Mouse (Mus musculus): ENCODE measurements around the gene Tmem240. TPM values are rescaled to one million over a fixed set of nuclear protein-coding genes. Genes with fewer than 3 reads are reported as not detected.
"Not testable (repeated sequence)": the region's sequence is repeated elsewhere in the genome, so short reads cannot be mapped to it uniquely, and the experiment has no call there.

Tmem240 gene
- polyA plus RNA-seq, 1 experiment from 2014 or later, result 7.5 TPM

DNA sequence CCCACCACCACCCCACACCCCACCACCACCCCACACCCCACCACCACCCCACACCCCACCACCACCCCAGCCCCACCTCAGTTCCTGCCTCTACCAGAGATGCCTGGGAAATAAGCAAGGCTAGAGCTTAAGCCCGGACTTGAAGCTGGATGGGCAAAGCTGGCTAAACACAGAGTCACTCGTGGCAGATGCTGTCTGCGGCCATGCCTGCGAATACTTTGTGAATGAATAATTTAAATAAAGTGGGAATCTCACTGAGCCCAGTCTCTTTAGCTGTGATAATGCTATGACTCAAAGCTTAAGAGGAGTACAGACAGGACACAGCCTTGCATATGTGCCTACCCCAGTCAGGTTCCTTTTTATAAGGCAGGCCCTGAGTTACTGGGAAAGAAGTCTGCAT lies 44.9 kb downstream of the Tmem240 start:
- no peak for ATAC-seq (ENCODE audit: low FRiP score, low TSS enrichment)
- Histone ChIP-seq H3K27ac (replicated peaks; ENCODE audit: low read depth, low read length) (no peak overlapping the region), H3K4me2 (ENCODE audit: low read length) (no peak overlapping the region), H3K9ac (replicated peaks; ENCODE audit: low read length) (no peak overlapping the region), H3K27me3 (ENCODE audit: control insufficient read depth, insufficient read depth, low read length) (peaks cover 4% of the 10 kb centered on the region; the same call in 1 of the 2 replicates), H3K4me3 (replicated peaks; ENCODE audit: low read depth, low read length) (no peak overlapping the region), H3K9me3 (ENCODE audit: control insufficient read depth, low read length) (no peaks in the 10 kb centered on the region), H3K4me1 (ENCODE audit: control insufficient read depth, insufficient read depth, low read length) (peaks cover 6% of the 10 kb centered on the region; the same call in 1 of the 2 replicates), H3K36me3 (ENCODE audit: control insufficient read depth, insufficient read depth, low read length) (no peaks in the 10 kb centered on the region)
- no peak for DNase-seq
- WGBS, result 84% methylated on average over 4 of the region's 4 CpGs

DNA sequence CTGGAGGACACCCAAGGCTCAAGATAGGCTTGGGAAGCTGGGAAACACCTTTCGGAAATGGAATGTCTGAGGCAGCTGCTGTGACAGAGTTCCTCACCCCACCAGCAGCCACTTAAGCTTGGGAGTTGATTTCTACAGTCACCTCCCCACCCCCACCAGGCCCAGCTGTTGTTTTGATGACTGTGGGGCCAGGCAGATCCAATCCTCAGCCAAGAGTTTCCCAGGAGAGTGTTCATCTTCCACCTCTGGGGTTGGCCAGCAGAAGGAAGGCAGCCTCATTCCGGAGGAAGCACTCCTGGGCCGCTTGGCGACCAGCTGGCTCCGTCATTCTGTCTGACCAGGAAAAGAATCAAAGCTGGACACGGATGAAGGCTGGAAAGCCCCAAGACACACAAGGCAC lies 46.3 kb downstream of the Tmem240 start:
- H3K27ac ChIP-seq (replicated peaks; ENCODE audit: low read depth, low read length), result no peak overlapping the region
- H3K4me2 ChIP-seq (ENCODE audit: low read length), result no peak overlapping the region
- H3K27me3 ChIP-seq (ENCODE audit: control insufficient read depth, insufficient read depth, low read length), result no peaks in the 10 kb centered on the region
- no peak overlapping the region for H3K9ac ChIP-seq (replicated peaks; ENCODE audit: low read length)
- DNase-seq, result peak; percentile 19
- no peaks in the 10 kb centered on the region for H3K9me3 ChIP-seq (ENCODE audit: control insufficient read depth, low read length)
- H3K36me3 ChIP-seq (ENCODE audit: control insufficient read depth, insufficient read depth, low read length), result no peaks in the 10 kb centered on the region
- 27% methylated on average over 6 of the region's 6 CpGs for WGBS
- no peak for ATAC-seq (ENCODE audit: low FRiP score, low TSS enrichment)
- H3K4me3 ChIP-seq (replicated peaks; ENCODE audit: low read depth, low read length), result no peak overlapping the region
- no peaks in the 10 kb centered on the region; the same call in 1 of the 2 replicates for H3K4me1 ChIP-seq (ENCODE audit: control insufficient read depth, insufficient read depth, low read length)

DNA sequence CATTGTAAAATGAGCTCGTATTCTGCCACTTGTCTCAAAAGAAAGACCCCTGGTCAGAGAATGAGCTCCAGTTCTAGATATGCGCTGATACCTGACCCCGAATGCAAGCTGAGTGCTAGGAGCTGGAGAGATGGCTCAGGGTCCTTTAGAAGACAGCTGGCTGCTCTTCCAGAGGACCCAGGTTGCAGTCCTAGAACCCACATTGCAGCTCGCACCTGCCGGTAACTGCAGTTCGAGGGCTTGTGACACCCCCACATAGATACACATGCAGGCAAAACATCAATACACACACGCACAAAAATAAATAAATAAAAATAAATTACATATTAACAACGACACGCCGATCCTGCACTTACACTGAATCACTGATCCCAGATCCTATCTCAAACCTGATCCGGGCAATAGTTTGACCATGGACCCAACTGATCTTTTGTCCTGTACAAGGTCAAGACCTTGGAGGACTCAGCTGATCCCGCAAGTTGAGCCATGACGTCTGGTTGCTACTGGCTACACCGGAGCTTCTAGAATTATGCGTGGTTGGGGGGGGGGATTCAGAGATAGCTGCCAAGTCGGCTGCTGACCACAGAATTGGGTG lies 49.0 kb downstream of the Tmem240 start:
- peak overlapping the region; percentile 82 for H3K9ac ChIP-seq (replicated peaks; ENCODE audit: low read length)
- peak overlapping the region; percentile 92 for H3K27ac ChIP-seq (replicated peaks; ENCODE audit: low read depth, low read length)
- no peaks in the 10 kb centered on the region; the same call in 1 of the 2 replicates for H3K4me1 ChIP-seq (ENCODE audit: control insufficient read depth, insufficient read depth, low read length)
- ATAC-seq (ENCODE audit: low FRiP score, low TSS enrichment), result no peak; the same call in 1 of the 2 replicates
- WGBS, result 38% methylated on average over 16 of the region's 16 CpGs
- no peaks in the 10 kb centered on the region for H3K9me3 ChIP-seq (ENCODE audit: control insufficient read depth, low read length)
- H3K27me3 ChIP-seq (ENCODE audit: control insufficient read depth, insufficient read depth, low read length), result no peaks in the 10 kb centered on the region
- peak overlapping the region; percentile 61 for H3K4me3 ChIP-seq (replicated peaks; ENCODE audit: low read depth, low read length)
- no peaks in the 10 kb centered on the region for H3K36me3 ChIP-seq (ENCODE audit: control insufficient read depth, insufficient read depth, low read length)
- DNase-seq, result peak; percentile 39
- H3K4me2 ChIP-seq (ENCODE audit: low read length), result peak overlapping the region; percentile 69

DNA sequence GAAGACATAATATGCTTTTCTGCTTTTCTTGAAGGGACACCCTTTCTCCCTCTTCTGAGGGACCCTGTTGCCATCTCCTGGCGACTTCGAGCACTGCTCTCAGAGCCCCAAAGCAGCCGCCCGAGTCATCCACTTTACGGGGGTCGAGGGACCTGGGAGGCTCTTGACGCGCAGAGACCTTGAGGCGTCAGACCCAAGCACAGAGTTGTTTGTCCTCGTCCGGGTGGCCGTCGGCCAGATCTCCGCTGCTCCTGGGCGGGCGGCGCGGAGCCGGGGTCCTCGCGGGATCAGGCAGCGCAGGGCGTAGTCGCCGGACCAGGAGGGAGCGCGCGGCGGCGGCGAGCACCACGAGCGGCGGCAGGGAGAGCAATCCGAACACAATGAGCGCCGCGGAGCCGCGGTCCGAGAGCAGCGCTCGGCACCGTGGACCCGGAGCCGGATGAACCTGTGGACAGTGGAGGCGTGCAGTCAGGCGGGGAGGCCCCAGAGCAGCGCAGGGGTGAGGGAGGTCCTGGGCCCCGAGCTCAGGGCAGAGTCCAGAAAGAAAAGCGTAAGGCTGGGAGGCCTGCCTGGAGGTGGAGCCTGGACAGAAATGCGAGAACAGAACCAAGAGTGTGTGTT lies 49.6 kb downstream of the Tmem240 start:
- ATAC-seq (ENCODE audit: low FRiP score, low TSS enrichment) (peak; percentile 86), DNase-seq (peak; percentile 90)
- Histone ChIP-seq H3K4me3 (replicated peaks; ENCODE audit: low read depth, low read length) (peak overlapping the region; percentile 61), H3K9me3 (ENCODE audit: control insufficient read depth, low read length) (no peaks in the 10 kb centered on the region), H3K4me2 (ENCODE audit: low read length) (peak overlapping the region; percentile 69), H3K36me3 (ENCODE audit: control insufficient read depth, insufficient read depth, low read length) (no peaks in the 10 kb centered on the region), H3K27ac (replicated peaks; ENCODE audit: low read depth, low read length) (peak overlapping the region; percentile 92), H3K27me3 (ENCODE audit: control insufficient read depth, insufficient read depth, low read length) (no peaks in the 10 kb centered on the region), H3K4me1 (ENCODE audit: control insufficient read depth, insufficient read depth, low read length) (no peaks in the 10 kb centered on the region; the same call in 1 of the 2 replicates), H3K9ac (replicated peaks; ENCODE audit: low read length) (peak overlapping the region; percentile 82)
- WGBS, result under 1% methylated on average over 52 of the region's 52 CpGs

DNA sequence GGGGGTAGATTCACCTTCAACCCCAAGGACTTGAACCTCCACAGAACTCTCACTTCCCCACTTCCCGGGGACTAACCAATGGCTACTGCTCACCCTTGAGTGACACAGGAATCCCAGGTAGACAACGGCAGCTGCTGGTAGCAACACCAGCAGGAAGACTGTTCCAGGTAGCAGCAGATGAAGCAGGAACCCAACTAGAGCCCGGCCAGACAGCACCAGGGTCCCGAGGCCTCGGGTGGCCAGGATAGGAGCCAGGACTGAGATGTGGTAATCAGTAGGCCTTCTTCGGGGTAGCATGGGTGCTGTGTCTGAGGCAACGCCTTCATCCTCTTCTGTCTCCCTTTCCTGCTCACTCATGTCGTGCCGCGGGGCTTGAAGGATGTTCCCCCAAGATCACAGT lies 50.6 kb downstream of the Tmem240 start:
- no peak overlapping the region for H3K9ac ChIP-seq (replicated peaks; ENCODE audit: low read length)
- peak overlapping the region; percentile 20; the same call in 1 of the 2 replicates for H3K27ac ChIP-seq (replicated peaks; ENCODE audit: low read depth, low read length)
- no peaks in the 10 kb centered on the region; the same call in 1 of the 2 replicates for H3K4me1 ChIP-seq (ENCODE audit: control insufficient read depth, insufficient read depth, low read length)
- DNase-seq, result no peak
- H3K4me3 ChIP-seq (replicated peaks; ENCODE audit: low read depth, low read length), result no peak overlapping the region
- no peak for ATAC-seq (ENCODE audit: low FRiP score, low TSS enrichment)
- no peaks in the 10 kb centered on the region for H3K9me3 ChIP-seq (ENCODE audit: control insufficient read depth, low read length)
- H3K27me3 ChIP-seq (ENCODE audit: control insufficient read depth, insufficient read depth, low read length), result no peaks in the 10 kb centered on the region
- no peaks in the 10 kb centered on the region for H3K36me3 ChIP-seq (ENCODE audit: control insufficient read depth, insufficient read depth, low read length)
- no peak overlapping the region for H3K4me2 ChIP-seq (ENCODE audit: low read length)
- WGBS, result 78% methylated on average over 10 of the region's 10 CpGs

DNA sequence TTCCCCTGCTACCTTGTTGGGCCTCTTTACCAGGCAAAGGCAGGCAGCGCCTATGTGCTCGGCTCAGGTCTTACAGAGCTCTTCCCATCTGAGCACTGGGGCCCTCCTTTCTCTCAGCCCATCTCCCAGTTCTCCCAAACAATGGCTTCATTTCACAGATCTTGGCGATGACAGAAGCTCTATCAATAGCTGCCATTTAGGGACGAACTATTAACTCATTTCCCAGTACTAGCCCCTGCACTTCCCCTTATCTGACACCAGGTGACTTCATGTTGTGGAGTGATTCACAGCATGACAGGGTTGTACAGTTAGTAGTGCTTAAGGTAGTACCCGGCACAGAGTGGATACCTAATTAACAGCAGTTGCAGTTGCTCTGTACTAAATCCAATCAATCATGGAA lies 51.2 kb downstream of the Tmem240 start, which contains the start of gene Tmem88b:
Gene Tmem88b (minus strand): TSS at position 56 of the 400 bp plus-strand sequence.
- ATAC-seq (ENCODE audit: low FRiP score, low TSS enrichment), result no peak
- H3K36me3 ChIP-seq (ENCODE audit: control insufficient read depth, insufficient read depth, low read length), result no peaks in the 10 kb centered on the region
- no peaks in the 10 kb centered on the region for H3K9me3 ChIP-seq (ENCODE audit: control insufficient read depth, low read length)
- WGBS, result 69% methylated on average over 5 of the region's 5 CpGs
- DNase-seq, result no peak
- H3K4me1 ChIP-seq (ENCODE audit: control insufficient read depth, insufficient read depth, low read length), result no peaks in the 10 kb centered on the region; the same call in 1 of the 2 replicates
- peak within 1 kb of the TSS; percentile 82; the same call in 1 of the 2 replicates for H3K9ac ChIP-seq (replicated peaks; ENCODE audit: low read length)
- peak within 1 kb of the TSS; percentile 20; the same call in 1 of the 2 replicates for H3K27ac ChIP-seq (replicated peaks; ENCODE audit: low read depth, low read length)
- peak within 1 kb of the TSS; percentile 69 for H3K4me2 ChIP-seq (ENCODE audit: low read length)
- peak within 1 kb of the TSS; percentile 61 for H3K4me3 ChIP-seq (replicated peaks; ENCODE audit: low read depth, low read length)
- H3K27me3 ChIP-seq (ENCODE audit: control insufficient read depth, insufficient read depth, low read length), result no peaks in the 10 kb centered on the region

DNA sequence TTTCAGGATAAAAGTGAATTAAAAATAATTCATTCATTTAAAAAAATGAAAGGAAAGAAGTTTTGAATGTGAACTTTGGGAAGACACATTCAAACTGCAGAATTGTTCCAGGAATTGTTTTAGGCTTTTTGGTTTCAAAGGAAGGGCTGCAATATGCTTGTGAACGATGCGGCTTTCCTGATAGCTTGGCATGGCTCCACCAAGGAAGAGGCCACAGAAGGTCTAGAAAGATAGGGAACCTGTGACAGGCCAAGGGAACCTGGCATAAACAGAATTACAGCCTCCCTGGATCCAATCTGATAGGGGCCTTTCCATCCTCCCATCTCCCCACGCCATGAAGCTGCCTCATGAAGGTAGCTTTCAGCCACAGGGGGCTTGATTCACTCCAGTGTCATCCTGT lies 53.7 kb downstream of the Tmem240 start:
- no peaks in the 10 kb centered on the region; the same call in 1 of the 2 replicates for H3K4me1 ChIP-seq (ENCODE audit: control insufficient read depth, insufficient read depth, low read length)
- ATAC-seq (ENCODE audit: low FRiP score, low TSS enrichment) (no peak), DNase-seq (no peak)
- WGBS, result 78% methylated on average over 3 of the region's 3 CpGs
- no peak overlapping the region for H3K27ac ChIP-seq (replicated peaks; ENCODE audit: low read depth, low read length)
- no peaks in the 10 kb centered on the region for H3K27me3 ChIP-seq (ENCODE audit: control insufficient read depth, insufficient read depth, low read length)
- no peak overlapping the region for H3K4me2 ChIP-seq (ENCODE audit: low read length)
- H3K9me3 ChIP-seq (ENCODE audit: control insufficient read depth, low read length), result no peaks in the 10 kb centered on the region
- no peak overlapping the region for H3K4me3 ChIP-seq (replicated peaks; ENCODE audit: low read depth, low read length)
- no peaks in the 10 kb centered on the region for H3K36me3 ChIP-seq (ENCODE audit: control insufficient read depth, insufficient read depth, low read length)
- no peak overlapping the region for H3K9ac ChIP-seq (replicated peaks; ENCODE audit: low read length)

DNA sequence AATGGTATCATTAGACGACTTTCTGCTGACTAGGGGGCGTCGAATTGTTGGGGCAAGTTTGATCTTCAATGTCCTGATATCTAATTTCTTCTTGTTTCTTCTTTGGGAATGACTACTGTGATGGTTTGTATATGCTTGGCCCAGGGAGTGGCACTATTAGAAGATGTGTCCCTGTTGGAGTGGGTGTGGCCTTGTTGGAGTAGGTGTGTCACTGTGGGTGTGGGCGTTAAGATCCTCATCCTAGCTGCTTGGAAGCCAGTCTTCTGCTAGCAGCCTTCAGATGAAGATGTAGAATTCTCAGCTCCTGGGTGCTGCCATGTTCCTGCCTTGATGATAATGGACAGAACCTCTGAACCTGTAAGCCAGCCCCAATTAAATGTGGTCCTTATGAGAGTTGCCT lies 54.2 kb downstream of the Tmem240 start:
- not testable (repeated sequence) for H3K27ac ChIP-seq (replicated peaks; ENCODE audit: low read depth, low read length); H3K27me3 ChIP-seq (ENCODE audit: control insufficient read depth, insufficient read depth, low read length); H3K4me3 ChIP-seq (replicated peaks; ENCODE audit: low read depth, low read length); H3K9ac ChIP-seq (replicated peaks; ENCODE audit: low read length); H3K4me1 ChIP-seq (ENCODE audit: control insufficient read depth, insufficient read depth, low read length); H3K9me3 ChIP-seq (ENCODE audit: control insufficient read depth, low read length); ATAC-seq (ENCODE audit: low FRiP score, low TSS enrichment); DNase-seq; H3K36me3 ChIP-seq (ENCODE audit: control insufficient read depth, insufficient read depth, low read length); H3K4me2 ChIP-seq (ENCODE audit: low read length)
- WGBS, result 87% methylated on average over 4 of the region's 4 CpGs

Measured in midbrain, embryonic 14.5 days (tissue).